Mouse (Mus musculus): ENCODE data around the gene Evx1.

- TF ChIP-seq SMC3 (IDR thresholded peaks at IDR 0.05; ENCODE audit: low read depth, low read length) (no peak), POLR2AphosphoS2 (IDR thresholded peaks at IDR 0.05; ENCODE audit: low read depth, low read length) (no peak), CTCF (conservative IDR thresholded peaks at IDR 0.05 in 1 of 2, IDR thresholded peaks at IDR 0.05 in 1 of 2; ENCODE audit: low read depth in 2 of 2, low read length in 2 of 2) (no peak), POLR2A (IDR thresholded peaks at IDR 0.05; ENCODE audit: low read depth, low read length) (no peak), USF1 (IDR thresholded peaks at IDR 0.05; ENCODE audit: low read depth, low read length) (no peak), RCOR1 (conservative IDR thresholded peaks at IDR 0.05; ENCODE audit: low read depth, low read length) (no peak), MAX (IDR thresholded peaks at IDR 0.05; ENCODE audit: low read length) (no peak), BHLHE40 (IDR thresholded peaks at IDR 0.05; ENCODE audit: low read depth, low read length) (no peak), EP300 (IDR thresholded peaks at IDR 0.05; ENCODE audit: low read length) (no peak), NRF1 (IDR thresholded peaks at IDR 0.05; ENCODE audit: low read depth, low read length) (no peak), ZMIZ1 (IDR thresholded peaks at IDR 0.05; ENCODE audit: low read depth, low read length) (no peak)
Observed at GRCm38 (mm10) chr6:52294616-52295015, 18.7 kb upstream of the Evx1 start.
